Mouse (Mus musculus) spleen, adult 18-20 months (tissue): ENCODE measurements around the gene Sytl1.

Experiments
- DNase-seq, 2 experiments: peaks; one replicate each; pipeline ENCODE4 v3.0.0; 2022; ENCODE audit warnings: mixed read lengths in 2 of 2

The Sytl1 gene

DNA sequence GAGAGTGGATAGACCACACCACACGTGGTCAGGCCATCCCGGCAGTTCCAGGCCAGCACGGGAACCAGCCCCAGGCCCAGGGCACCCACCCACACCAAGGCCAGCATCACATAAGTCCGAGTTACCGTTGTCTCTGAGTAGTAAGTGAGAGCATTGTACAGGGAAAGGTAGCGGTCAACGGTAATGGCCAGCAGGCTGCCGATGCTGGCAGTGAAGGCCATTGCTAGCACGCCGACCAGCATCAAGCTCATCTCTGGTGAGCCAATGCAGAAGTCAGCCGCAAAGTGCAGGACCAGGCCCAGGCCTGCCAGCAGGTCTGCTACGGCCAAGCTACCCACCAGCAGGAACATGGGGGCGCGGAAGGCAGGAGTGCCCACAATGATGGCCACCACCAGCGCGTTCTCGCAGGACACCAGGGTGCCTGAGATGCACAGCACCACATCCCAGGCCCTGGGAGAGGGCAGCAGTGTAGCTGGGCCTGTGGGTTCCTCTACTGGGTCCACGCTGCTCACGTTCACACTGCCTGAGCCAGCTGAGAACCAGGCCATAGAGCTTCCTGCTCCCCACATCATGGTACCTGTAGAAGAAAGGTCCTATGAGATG, 52.0 kb downstream of the Sytl1 start:
- DNase-seq, result no peak

DNA sequence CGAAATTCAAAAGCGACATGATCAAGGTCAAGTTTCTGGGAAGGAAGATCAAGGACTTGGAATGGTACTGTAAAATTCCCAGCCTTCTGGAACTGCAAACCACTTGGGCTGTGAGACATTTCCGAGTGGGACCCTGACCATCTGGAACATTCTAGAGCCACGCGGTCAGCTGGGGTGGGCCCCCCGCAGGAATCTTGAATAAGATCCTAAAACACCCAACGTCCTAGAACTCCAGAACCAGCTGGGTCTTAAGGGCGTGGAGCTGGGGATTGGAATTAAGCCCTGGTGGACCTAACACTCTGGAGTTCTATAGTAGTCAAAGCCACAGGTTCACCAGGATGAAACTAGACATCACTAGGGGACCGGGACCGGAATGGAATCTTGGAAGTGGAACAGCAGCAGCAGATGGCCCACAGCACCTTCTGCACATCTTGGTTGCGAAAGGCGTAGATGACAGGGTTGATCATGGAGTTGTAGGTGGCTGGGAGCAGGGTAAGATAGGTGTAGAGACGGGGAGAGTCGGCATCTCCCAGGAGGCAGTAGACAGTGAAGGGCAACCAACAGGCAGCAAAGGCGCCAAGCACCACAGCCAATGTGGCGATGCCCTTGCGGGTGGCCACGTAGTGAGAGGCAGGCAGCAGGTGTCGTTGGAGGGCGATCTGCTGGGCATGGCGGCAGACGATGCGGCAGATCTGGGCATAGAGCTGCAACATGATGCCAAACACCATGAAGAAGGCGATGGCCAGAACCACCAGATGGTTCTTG, 52.7 kb downstream of the Sytl1 start:
- no peak for DNase-seq

DNA sequence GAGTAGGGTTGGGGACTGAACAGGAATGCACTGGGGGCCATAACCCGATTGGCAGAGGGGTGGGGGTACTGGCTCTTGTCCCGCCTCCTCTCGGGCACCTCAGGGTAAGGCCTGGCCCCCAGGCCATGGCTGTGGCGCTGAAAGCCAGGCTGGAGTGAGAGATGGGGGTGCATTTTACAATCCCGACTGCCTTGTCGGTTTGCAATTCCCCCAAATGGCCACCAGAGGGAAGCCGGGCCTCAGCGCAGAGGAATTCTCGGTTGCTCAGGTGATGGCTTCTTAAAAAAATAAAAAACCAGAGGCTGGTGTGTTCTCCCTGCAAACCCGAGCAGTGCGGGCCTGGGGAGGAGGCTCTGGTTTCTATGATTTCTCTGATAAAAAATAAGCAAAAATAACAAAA, 53.5 kb downstream of the Sytl1 start:
- peak; percentile 31 to 40 for DNase-seq

DNA sequence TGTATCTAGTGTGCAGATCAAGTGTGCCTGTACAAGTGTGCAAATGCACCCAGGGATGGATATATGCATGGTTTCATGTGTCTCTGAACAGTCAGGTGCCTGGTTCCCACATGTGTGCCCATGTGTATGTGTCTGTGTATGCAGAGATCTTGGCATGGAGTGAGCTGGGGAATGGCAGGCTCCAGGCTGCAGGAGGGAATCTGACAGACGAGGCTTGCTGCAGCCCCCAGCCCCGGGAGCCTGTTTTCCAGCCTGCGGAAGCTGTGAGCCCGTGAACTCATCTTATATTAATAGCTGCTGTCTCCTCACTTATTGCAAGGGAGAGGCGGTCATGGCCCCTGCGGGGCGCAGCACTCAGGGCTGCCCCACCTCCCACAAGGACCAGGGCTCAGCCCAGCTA, 58.5 kb downstream of the Sytl1 start:
- no peak for DNase-seq

DNA sequence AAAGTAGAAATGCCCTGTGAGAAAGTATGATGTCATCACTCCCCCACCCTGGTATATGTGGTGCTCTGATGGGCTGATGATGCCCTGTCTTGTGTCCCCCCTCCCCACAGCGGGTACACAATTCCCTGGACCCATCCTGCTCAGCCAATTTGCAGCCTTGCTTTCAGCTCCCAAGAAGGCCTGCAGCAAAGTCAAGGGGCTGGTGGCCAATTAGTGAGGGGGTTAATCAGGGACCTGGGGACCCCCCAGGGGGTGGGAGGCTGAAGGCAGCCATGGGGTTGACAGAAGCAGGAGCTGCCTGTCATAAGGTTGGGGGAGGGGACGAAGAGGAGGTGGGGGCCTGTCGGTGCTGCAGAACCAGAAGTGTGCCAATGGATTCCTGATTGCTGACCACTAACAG, 59.3 kb downstream of the Sytl1 start:
- DNase-seq, result no peak
